Mouse (Mus musculus) C2C12 (cell line): ENCODE measurements around the gene Fbxo2.

Experiments
- CEBPB ChIP-seq: IDR thresholded peaks from one replicate; pipeline ENCODE4 v1.6.1; 2011; ENCODE audit warnings: low read depth, mild to moderate bottlenecking, control low read depth, moderate library complexity
- CTCF ChIP-seq: IDR thresholded peaks from one replicate; pipeline ENCODE4 v1.5.1; 2011; ENCODE audit not compliant: control insufficient read depth, insufficient read depth, insufficient read length
- MAX ChIP-seq: IDR thresholded peaks from one replicate; pipeline ENCODE4 v1.6.1; 2011; ENCODE audit warnings: mild to moderate bottlenecking, control low read depth
- MYOG ChIP-seq: IDR thresholded peaks from one replicate; pipeline ENCODE4 v1.6.1; 2011; ENCODE audit not compliant: control insufficient read depth, insufficient read length; ENCODE audit errors: extremely low read depth

GRCm38 (mm10) chr4:148194400-148194799 is 34.0 kb downstream of the Fbxo2 start:
- no peak for TF ChIP-seq MAX
- no peak for TF ChIP-seq CTCF
- TF ChIP-seq CEBPB, result no peak
- TF ChIP-seq MYOG, result no peak
